Mouse (Mus musculus): Measurements from ENCODE around the gene Gm3250. TPM values are rescaled to one million over a fixed set of nuclear protein-coding genes. Genes with fewer than 3 reads are reported as not detected.
"Not testable (repeated sequence)": the region's sequence is repeated elsewhere in the genome, so short reads cannot be mapped to it uniquely, and the experiment has no call there.

Gm3250 gene
- total RNA-seq (2021), result not detected
- long read RNA-seq, experiment 1, result 0 reads
- long read RNA-seq, experiment 2, result 0 reads

DNA sequence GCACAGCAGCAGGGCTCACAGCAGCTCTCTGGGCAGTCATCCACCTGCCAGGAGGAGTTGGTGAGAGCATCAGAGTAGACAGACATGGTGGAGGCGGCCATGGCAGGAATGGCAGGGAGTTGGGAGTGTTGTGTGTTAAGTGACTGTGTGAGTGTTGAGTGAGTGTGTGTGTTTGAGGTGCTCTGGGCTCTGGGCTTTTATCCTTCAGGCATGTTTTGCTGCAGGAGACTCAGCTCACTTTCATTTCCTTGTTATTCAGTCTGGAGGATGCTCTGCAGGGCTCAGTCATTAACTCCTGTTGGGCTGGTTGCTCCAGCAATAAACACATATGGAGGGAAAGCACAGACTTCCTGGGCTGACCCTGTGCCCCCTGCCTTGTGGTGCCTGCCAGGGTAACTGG lies at the start of gene Gm3250:
TSS of gene Gm3250 (minus strand) at position 101 of the 400 bp plus-strand sequence.
- not testable (repeated sequence) for DNase-seq (ENCODE audit: low spot score in 2 of 2)

DNA sequence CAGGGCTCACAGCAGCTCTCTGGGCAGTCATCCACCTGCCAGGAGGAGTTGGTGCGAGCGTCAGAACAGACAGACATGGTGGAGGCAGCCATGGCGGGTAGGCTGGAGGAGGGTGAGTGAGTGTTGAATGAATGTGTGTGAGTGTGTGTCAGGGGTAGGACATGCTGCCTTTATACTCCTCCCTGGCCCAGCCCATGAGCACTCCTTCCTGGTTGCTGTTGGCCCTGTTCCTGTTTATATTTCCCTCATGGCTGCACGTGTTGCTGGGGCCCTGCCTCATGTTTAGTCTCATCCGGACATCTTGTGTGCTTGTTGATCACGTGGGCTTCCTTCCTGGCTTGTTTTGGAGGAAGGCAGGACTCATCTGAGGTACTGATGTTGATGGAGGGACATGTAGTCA lies 44.6 kb upstream of the Gm3250 start, which contains the start of gene Krtap10-4:
TSS of gene Krtap10-4 (minus strand) at position 145 of the 400 bp plus-strand sequence.
- no peak for DNase-seq (ENCODE audit: low spot score in 2 of 2)

GRCm38 (mm10) chr10:77819203-77819602 lies 36.9 kb upstream of the Gm3250 start:
- DNase-seq (ENCODE audit: low spot score in 2 of 2), result no peak

DNA sequence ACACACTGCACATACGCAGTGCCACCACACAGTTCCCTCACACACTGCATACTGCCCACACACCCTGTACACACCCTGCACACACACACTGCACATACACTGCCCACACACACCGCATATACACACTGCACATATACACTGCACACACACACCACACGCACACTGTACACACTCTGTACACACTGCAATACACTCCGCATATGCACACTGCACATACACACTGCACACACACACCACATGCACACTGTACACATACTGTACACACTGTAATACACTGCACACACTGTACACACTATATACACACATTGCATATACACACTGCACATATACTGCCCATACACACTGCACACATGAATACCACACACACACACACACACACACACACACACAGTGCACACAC lies 36.2 kb upstream of the Gm3250 start:
- no peak for DNase-seq (ENCODE audit: low spot score in 2 of 2)

DNA sequence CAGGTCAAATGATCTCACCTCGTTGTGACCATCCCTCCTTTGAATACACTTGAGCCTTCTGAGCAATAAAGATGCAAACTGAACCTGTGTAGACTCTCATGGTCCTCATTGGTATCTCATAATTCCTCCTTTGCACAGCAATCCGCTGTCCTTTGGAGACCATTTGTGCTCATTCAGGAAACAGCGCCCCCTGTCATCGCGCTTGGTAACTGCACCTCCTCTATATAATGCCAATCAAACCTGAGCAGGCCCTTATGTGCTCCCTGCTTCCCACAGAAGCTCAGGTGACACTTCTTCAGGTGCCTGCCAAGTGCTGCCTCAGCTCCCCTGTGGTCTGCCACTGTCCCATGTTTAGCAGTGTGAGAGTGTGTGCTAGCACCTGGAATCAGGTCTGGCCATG lies 33.2 kb upstream of the Gm3250 start:
- no peak for DNase-seq (ENCODE audit: low spot score in 2 of 2)

DNA sequence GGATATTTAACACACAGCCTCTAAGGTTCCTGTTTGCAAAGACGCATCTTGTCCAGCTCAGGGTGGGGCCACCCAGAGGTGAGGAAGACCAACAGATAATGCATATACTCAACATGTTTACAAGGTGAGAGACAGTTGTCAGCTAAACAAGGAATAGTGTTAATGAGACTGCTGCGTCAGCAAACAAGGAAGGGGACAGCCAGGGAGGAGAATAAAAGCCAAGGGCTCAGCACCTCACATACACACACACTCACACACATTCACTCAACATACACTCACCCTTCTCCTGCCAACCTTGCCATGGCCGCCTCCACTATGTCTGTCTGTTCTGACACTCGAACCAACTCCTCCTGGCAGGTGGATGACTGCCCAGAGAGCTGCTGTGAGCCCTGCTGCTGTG lies 32.0 kb upstream of the Gm3250 start, which contains the start of gene Gm2696:
TSS of gene Gm2696 (plus strand) at position 301 of the 400 bp plus-strand sequence.
- no peak for DNase-seq (ENCODE audit: low spot score in 2 of 2)

GRCm38 (mm10) chr10:77811743-77812142 lies 29.4 kb upstream of the Gm3250 start, which contains the start of gene Gm9507:
Gene Gm9507, minus strand, starts transcription at chr10:77811843.
- DNase-seq (ENCODE audit: low spot score in 2 of 2), result no peak

DNA sequence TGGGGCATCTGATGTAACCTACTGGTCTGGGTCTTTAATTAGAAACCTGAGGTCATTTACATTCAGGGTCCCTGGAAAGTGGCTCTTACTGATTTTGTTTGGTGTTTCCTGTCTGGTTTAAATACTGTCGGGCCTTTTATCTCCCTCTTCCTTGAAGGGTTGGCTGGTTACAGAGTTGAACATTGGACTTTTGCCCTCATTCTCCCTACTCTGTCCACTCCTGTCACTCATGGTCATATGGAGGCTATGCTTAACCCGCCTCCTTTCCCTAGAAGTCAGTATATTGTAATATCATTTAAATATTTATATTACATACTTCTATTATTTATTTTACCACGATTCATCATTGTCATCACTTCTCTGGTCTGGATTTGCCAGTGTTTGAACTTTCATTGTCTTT lies 21.8 kb upstream of the Gm3250 start:
- DNase-seq (ENCODE audit: low spot score in 2 of 2), result no peak

- no peak for DNase-seq (ENCODE audit: low spot score in 2 of 2)
Observed at GRCm38 (mm10) chr10:77798921-77799508, 16.7 kb upstream of the Gm3250 start, which contains the start of gene Gm19668. Gene Gm19668, minus strand, starts transcription at chr10:77799133.

GRCm38 (mm10) chr10:77798164-77798920 lies 16.0 kb upstream of the Gm3250 start:
- DNase-seq (ENCODE audit: low spot score in 2 of 2), result not testable (repeated sequence)

DNA sequence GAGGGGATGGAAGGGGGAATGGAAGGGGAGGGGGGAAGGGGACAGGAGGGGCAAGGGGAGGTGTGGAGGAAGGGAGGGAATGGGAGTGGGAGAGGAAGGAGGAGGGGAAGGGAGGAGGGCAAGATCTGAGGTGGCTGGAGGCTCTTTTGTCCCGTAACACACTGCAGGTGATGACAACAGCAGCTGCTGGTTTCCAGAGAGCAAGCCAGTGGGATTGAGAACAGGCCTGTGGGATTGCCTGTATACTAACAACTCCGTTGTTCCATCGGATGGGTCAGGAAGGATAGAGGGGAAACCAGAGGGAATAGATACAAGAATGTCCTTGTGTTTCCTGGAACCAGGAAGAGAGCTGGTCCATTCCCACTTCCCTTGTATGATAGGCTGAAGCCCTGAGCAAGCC lies 15.3 kb upstream of the Gm3250 start:
- no peak for DNase-seq (ENCODE audit: low spot score in 2 of 2)

- no peak for DNase-seq (ENCODE audit: low spot score in 2 of 2)
Observed at GRCm38 (mm10) chr10:77794976-77795375, 12.6 kb upstream of the Gm3250 start, which contains the start of gene Gm9639. Gene Gm9639, minus strand, starts transcription at chr10:77795076.

GRCm38 (mm10) chr10:77788621-77789020 lies 6.3 kb upstream of the Gm3250 start:
- no peak for DNase-seq (ENCODE audit: low spot score in 2 of 2)

DNA sequence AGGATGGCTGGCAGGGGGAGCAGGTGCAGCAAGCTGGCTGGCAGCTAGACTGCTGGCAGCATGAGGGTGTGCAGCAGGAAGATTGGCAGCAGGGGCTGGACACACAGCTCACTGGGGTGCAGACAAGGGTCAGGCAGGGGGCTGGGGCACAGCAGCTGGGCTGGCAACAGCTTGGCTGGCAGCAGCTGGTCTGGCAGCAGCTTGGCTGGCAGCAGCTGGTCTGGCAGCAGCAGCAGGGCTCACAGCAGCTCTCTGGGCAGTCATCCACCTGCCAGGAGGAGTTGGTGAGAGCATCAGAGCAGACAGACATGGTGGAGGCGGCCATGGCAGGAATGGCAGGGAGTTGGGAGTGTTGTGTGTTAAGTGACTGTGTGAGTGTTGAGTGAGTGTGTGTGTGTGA lies 5.5 kb upstream of the Gm3250 start, which contains the start of gene Gm7137:
TSS of gene Gm7137 (minus strand) at position 325 of the 400 bp plus-strand sequence.
- not testable (repeated sequence) for DNase-seq (ENCODE audit: low spot score in 2 of 2)

GRCm38 (mm10) chr10:77783396-77783795 lies 1.1 kb upstream of the Gm3250 start:
- not testable (repeated sequence) for DNase-seq (ENCODE audit: low spot score in 2 of 2)

DNA sequence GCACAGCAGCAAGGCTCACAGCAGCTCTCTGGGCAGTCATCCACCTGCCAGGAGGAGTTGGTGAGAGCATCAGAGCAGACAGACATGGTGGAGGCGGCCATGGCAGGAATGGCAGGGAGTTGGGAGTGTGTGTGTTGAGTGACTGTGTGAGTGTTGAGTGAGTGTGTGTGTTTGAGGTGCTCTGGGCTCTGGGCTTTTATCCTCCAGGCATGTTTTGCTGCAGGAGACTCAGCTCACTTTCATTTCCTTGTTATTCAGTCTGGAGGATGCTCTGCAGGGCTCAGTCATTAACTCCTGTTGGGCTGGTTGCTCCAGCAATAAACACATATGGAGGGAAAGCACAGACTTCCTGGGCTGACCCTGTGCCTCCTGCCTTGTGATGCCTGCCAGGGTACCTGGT lies 5.5 kb downstream of the Gm3250 start, which contains the start of gene Gm7138:
TSS of gene Gm7138 (minus strand) at position 101 of the 400 bp plus-strand sequence.
- DNase-seq (ENCODE audit: low spot score in 2 of 2), result not testable (repeated sequence)

DNA sequence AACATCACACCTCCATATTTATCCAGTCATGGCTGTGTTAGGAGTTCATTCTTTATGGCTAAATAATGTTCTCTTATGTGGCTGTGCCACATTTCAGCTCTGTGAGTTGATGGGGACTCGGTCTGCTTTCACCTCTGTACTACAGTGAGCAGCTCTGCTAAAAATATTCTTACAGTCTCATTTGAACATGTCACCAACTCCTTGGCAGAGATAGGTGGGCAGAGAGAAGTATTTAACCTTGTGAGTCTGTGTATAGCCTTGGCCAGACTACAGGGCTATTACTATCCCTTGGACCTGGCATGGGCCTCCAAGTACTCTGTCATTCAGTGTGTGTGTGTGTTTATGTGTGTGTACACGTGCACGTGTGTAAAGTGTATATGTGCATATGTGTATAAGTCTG lies 10.2 kb downstream of the Gm3250 start:
- DNase-seq (ENCODE audit: low spot score in 2 of 2), result not testable (repeated sequence)

- not testable (repeated sequence) for DNase-seq (ENCODE audit: low spot score in 2 of 2)
Observed at GRCm38 (mm10) chr10:77771225-77771624, 11.1 kb downstream of the Gm3250 start, which contains the start of gene Gm3238. Gene Gm3238, minus strand, starts transcription at chr10:77771325.

DNA sequence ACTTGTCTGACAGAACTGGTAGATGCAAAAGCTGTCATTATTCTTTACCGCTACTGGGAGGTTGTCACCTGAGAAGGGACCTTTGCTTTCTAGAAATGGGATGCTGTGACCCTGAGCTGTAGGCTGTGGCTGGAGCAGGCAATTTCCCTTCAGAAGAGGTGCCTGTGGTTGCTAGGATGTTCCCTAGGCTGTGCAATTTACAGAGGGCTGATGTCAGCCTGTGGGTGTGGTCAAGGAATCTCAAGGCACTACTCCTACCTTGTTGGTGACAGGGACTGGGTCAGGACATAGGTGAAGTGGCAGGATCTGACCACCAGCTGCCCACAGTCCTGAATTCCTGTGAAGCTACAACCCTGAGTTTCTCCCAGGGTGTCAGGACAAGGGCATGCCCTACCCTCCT lies 12.6 kb downstream of the Gm3250 start:
- DNase-seq (ENCODE audit: low spot score in 2 of 2), result no peak

GRCm38 (mm10) chr10:77759582-77759981 lies 22.8 kb downstream of the Gm3250 start, which contains the start of gene Gm3233:
Gene Gm3233, minus strand, starts transcription at chr10:77759682.
- DNase-seq (ENCODE audit: low spot score in 2 of 2), result not testable (repeated sequence)

GRCm38 (mm10) chr10:77753448-77753847 lies 28.9 kb downstream of the Gm3250 start:
- DNase-seq (ENCODE audit: low spot score in 2 of 2), result no peak

GRCm38 (mm10) chr10:77752312-77752711 lies 30.0 kb downstream of the Gm3250 start:
- not testable (repeated sequence) for DNase-seq (ENCODE audit: low spot score in 2 of 2)
